Mouse (Mus musculus): ENCODE results near the gene Adcyap1r1.
A peak's percentile ranks its signal among the peaks of the same experiment; 100 is the strongest.

DNA sequence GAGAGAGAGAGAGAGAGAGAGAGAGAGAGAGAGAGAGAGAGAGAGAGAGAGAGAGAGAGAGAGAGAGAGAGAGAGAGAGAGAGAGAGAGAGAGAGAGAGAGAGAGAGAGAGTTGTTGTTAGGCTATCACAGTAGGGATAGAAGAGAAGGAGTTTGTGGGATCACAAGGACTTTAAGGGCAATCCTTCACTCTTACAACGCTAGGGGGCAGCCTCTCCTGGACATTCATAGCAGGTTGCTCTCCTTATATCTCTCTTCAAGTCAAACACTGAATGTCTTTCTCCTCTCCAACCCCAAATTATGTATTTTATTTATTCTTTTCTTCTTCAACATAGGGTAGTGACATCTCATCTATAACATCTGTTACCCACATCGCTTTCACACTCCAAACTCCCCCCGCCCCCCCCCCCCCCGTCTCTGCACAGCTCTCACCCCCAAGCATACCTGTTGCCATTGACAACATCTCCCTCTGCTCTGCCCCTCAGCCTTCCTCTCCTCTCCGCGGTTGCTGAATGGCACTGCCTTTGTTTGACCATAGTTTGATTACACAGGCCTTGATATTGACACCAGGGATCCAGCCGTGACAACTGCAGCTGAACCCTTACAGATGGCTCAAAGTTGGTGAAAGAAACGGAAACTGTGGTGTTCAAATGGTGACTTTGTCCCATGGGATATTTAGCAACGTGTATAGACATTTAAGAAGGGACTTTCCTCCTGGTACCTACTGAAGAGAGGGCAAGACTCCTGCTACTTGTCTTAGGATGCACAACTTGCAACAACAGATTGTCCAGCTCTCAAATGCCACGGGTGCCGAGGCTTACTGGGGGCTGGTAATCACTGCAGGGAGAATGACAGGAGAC lies 68.7 kb downstream of the Adcyap1r1 start:
- no peak for TF ChIP-seq POLR2A (IDR thresholded peaks at IDR 0.05; ENCODE audit: extremely low read depth, insufficient read depth, low read length)
- peak; percentile 36 for TF ChIP-seq CTCF (IDR thresholded peaks at IDR 0.05; ENCODE audit: low read depth, low read length)
